Mouse (Mus musculus): Measurements from ENCODE around the gene Lamb3.

- no peak for TF ChIP-seq CTCF (IDR thresholded peaks at IDR 0.05; ENCODE audit: low read depth)
- no peak for TF ChIP-seq EP300 (optimal IDR thresholded peaks at IDR 0.05)
Observed at GRCm38 (mm10) chr1:193298141-193298765, 90.8 kb downstream of the Lamb3 start.
